Mouse (Mus musculus) kidney, embryonic 14.5 days (tissue): ENCODE results near the gene Tbc1d9b. TPM values are rescaled to one million over a fixed set of nuclear protein-coding genes. Genes with fewer than 3 reads are reported as not detected.
"Not testable (repeated sequence)": the region's sequence is repeated elsewhere in the genome, so short reads cannot be mapped to it uniquely, and the experiment has no call there.

Source experiments
- ATAC-seq: fragments of 200-750 bp; cut with Nextera tagmentation; 2 replicates; pipeline ENCODE4 v1.8.0; 2017; ENCODE audit warnings: moderate number of reproducible peaks, mild to moderate bottlenecking, moderate TSS enrichment, moderate library complexity; ENCODE audit not compliant: low FRiP score, low TSS enrichment
- H3K27ac ChIP-seq: fragments of 300-500 bp; sonication (generic); 2 replicates; pipeline ENCODE4 v1.5.1; 2014; ENCODE audit warnings: low read depth, mild to moderate bottlenecking, low read length, moderate library complexity, mixed read lengths
- H3K27me3 ChIP-seq: fragments of 300-500 bp; sonication (generic); 2 replicates; pipeline ENCODE4 v1.6.1; 2014; ENCODE audit warnings: mild to moderate bottlenecking, low read length; ENCODE audit not compliant: control insufficient read depth, insufficient read depth
- H3K36me3 ChIP-seq: fragments of 300-500 bp; sonication (generic); 2 replicates; pipeline ENCODE4 v1.6.1; 2014; ENCODE audit warnings: low read length, mixed read lengths; ENCODE audit not compliant: control insufficient read depth, insufficient read depth
- H3K4me1 ChIP-seq: fragments of 300-500 bp; sonication (generic); 2 replicates; pipeline ENCODE4 v1.6.1; 2014; ENCODE audit warnings: low read length, mixed read lengths; ENCODE audit not compliant: control insufficient read depth, insufficient read depth
- H3K4me2 ChIP-seq: fragments of 300-500 bp; sonication (generic); replicated peaks from 2 replicates; pipeline ENCODE4 v1.6.1; 2014; ENCODE audit warnings: low read depth, mild to moderate bottlenecking, low read length
- H3K4me3 ChIP-seq: fragments of 300-500 bp; sonication (generic); 2 replicates; pipeline ENCODE4 v1.5.1; 2014; ENCODE audit warnings: mild to moderate bottlenecking, low read length
- H3K9ac ChIP-seq: fragments of 300-500 bp; sonication (generic); 2 replicates; pipeline ENCODE4 v1.6.1; 2014; ENCODE audit warnings: low read depth, mild to moderate bottlenecking, low read length, moderate library complexity
- H3K9me3 ChIP-seq: fragments of 300-500 bp; sonication (generic); 2 replicates; pipeline ENCODE4 v1.6.1; 2016; ENCODE audit warnings: low read length; ENCODE audit not compliant: control insufficient read depth
- WGBS: fragments of 180-500 bp; shearing (Covaris S2); extraction: QIAGEN DNeasy Blood & Tissue Kit; methylation state at CpG from one replicate; pipeline ENCODE4 v1.1.7; 2014; 5-methylcytosine and 5-hydroxymethylcytosine counted together
- polyA plus RNA-seq: library from polyadenylated mRNA; unstranded; fragments of >200 nt; fragmentation: Nextera tagmentation; extraction: Ambion mirVana; gene quantifications from 2 replicates; pipeline ENCODE4 v1.2.1, GENCODE M21; 2014

Tbc1d9b gene
- polyA plus RNA-seq, 1 experiment from 2014 or later: 36.8 TPM

- Histone ChIP-seq H3K4me1 (peaks cover 2% of the 10 kb centered on the region; the same call in 1 of the 2 replicates), H3K9me3 (no peaks in the 10 kb centered on the region), H3K36me3 (peaks cover 25% of the 10 kb centered on the region; the same call in 1 of the 2 replicates), H3K27ac (no peak overlapping the region), H3K4me2 (no peak overlapping the region), H3K27me3 (no peaks in the 10 kb centered on the region), H3K9ac (no peak overlapping the region), H3K4me3 (no peak overlapping the region)
- ATAC-seq: no peak
- WGBS: 80% methylated on average over 2 of the region's 2 CpGs
Observed at GRCm38 (mm10) chr11:50099692-50100091, 31.5 kb upstream of the Tbc1d9b start.

- no peak overlapping the region for H3K9ac ChIP-seq
- H3K4me1 ChIP-seq: peaks cover 2% of the 10 kb centered on the region; the same call in 1 of the 2 replicates
- whole genome bisulfite sequencing: 91% methylated on average over 2 of the region's 2 CpGs
- H3K36me3 ChIP-seq: peaks cover 17% of the 10 kb centered on the region; the same call in 1 of the 2 replicates
- H3K4me3 ChIP-seq: no peak overlapping the region
- H3K27ac ChIP-seq: no peak overlapping the region
- no peak overlapping the region for H3K4me2 ChIP-seq
- no peaks in the 10 kb centered on the region for H3K9me3 ChIP-seq
- ATAC-seq: no peak
- H3K27me3 ChIP-seq: no peaks in the 10 kb centered on the region
Observed at GRCm38 (mm10) chr11:50100548-50101307, 30.5 kb upstream of the Tbc1d9b start.

- H3K27ac ChIP-seq, H3K27me3 ChIP-seq, H3K9me3 ChIP-seq, H3K4me3 ChIP-seq, H3K4me1 ChIP-seq, H3K9ac ChIP-seq, ATAC-seq, H3K4me2 ChIP-seq: not testable (repeated sequence)
- 93% methylated on average over 4 of the region's 4 CpGs for WGBS
- peaks cover 15% of the 10 kb centered on the region; the same call in 1 of the 2 replicates for H3K36me3 ChIP-seq
Observed at GRCm38 (mm10) chr11:50101962-50102361, 29.2 kb upstream of the Tbc1d9b start.

- 91% methylated on average over 6 of the region's 6 CpGs for WGBS
- H3K27me3 ChIP-seq: no peaks in the 10 kb centered on the region
- peaks cover 9% of the 10 kb centered on the region; the same call in 1 of the 2 replicates for H3K36me3 ChIP-seq
- H3K4me3 ChIP-seq: no peak overlapping the region
- H3K4me2 ChIP-seq: no peak overlapping the region
- H3K9me3 ChIP-seq: no peaks in the 10 kb centered on the region
- no peak overlapping the region for H3K9ac ChIP-seq
- ATAC-seq: no peak
- H3K27ac ChIP-seq: no peak overlapping the region
- peaks cover 2% of the 10 kb centered on the region; the same call in 1 of the 2 replicates for H3K4me1 ChIP-seq
Observed at GRCm38 (mm10) chr11:50104016-50104415, 27.2 kb upstream of the Tbc1d9b start.

- no peak overlapping the region for H3K9ac ChIP-seq
- no peak overlapping the region for H3K27ac ChIP-seq
- H3K4me2 ChIP-seq: no peak overlapping the region
- no peaks in the 10 kb centered on the region for H3K27me3 ChIP-seq
- H3K9me3 ChIP-seq: no peaks in the 10 kb centered on the region
- H3K36me3 ChIP-seq: no peaks in the 10 kb centered on the region; the same call in 1 of the 2 replicates
- H3K4me1 ChIP-seq: peaks cover 2% of the 10 kb centered on the region; the same call in 1 of the 2 replicates
- ATAC-seq: no peak
- H3K4me3 ChIP-seq: no peak overlapping the region
- WGBS: 87% methylated on average over 5 of the region's 5 CpGs
Observed at GRCm38 (mm10) chr11:50105237-50105636, 26.0 kb upstream of the Tbc1d9b start.

- ATAC-seq: no peak
- Histone ChIP-seq H3K27me3 (no peaks in the 10 kb centered on the region), H3K9ac (no peak overlapping the region), H3K9me3 (no peaks in the 10 kb centered on the region), H3K4me1 (peaks cover 2% of the 10 kb centered on the region; the same call in 1 of the 2 replicates), H3K36me3 (no peaks in the 10 kb centered on the region), H3K27ac (no peak overlapping the region), H3K4me3 (no peak overlapping the region), H3K4me2 (no peak overlapping the region)
- WGBS: 78% methylated on average over 7 of the region's 7 CpGs
Observed at GRCm38 (mm10) chr11:50106024-50106423, 25.2 kb upstream of the Tbc1d9b start.

- ATAC-seq: no peak
- H3K9me3 ChIP-seq: no peaks in the 10 kb centered on the region
- no peak overlapping the region for H3K4me3 ChIP-seq
- H3K27ac ChIP-seq: no peak overlapping the region; the same call in 1 of the 2 replicates
- H3K9ac ChIP-seq: no peak overlapping the region
- H3K27me3 ChIP-seq: no peaks in the 10 kb centered on the region
- H3K36me3 ChIP-seq: no peaks in the 10 kb centered on the region
- H3K4me2 ChIP-seq: no peak overlapping the region
- no peaks in the 10 kb centered on the region for H3K4me1 ChIP-seq
- 67% methylated on average over 8 of the region's 8 CpGs for WGBS
Observed at GRCm38 (mm10) chr11:50108823-50109244, 22.4 kb upstream of the Tbc1d9b start.

GRCm38 (mm10) chr11:50114329-50114728 lies 16.9 kb upstream of the Tbc1d9b start:
- Histone ChIP-seq H3K36me3 (no peaks in the 10 kb centered on the region), H3K27ac (no peak overlapping the region), H3K9ac (no peak overlapping the region), H3K9me3 (no peaks in the 10 kb centered on the region), H3K4me3 (no peak overlapping the region), H3K27me3 (no peaks in the 10 kb centered on the region), H3K4me2 (no peak overlapping the region), H3K4me1 (no peaks in the 10 kb centered on the region)
- 16% methylated on average over 5 of the region's 5 CpGs for WGBS
- peak; percentile 66 for ATAC-seq

- H3K9me3 ChIP-seq: no peaks in the 10 kb centered on the region
- no peak for ATAC-seq
- no peak overlapping the region for H3K4me2 ChIP-seq
- H3K36me3 ChIP-seq: no peaks in the 10 kb centered on the region
- H3K4me3 ChIP-seq: no peak overlapping the region
- no peaks in the 10 kb centered on the region for H3K4me1 ChIP-seq
- 94% methylated on average over 8 of the region's 8 CpGs for WGBS
- H3K9ac ChIP-seq: no peak overlapping the region
- H3K27ac ChIP-seq: no peak overlapping the region
- H3K27me3 ChIP-seq: no peaks in the 10 kb centered on the region
Observed at GRCm38 (mm10) chr11:50122631-50123081, 8.5 kb upstream of the Tbc1d9b start.
